Mouse (Mus musculus): Measurements from ENCODE around the gene Pigv.

Pigv gene

DNA sequence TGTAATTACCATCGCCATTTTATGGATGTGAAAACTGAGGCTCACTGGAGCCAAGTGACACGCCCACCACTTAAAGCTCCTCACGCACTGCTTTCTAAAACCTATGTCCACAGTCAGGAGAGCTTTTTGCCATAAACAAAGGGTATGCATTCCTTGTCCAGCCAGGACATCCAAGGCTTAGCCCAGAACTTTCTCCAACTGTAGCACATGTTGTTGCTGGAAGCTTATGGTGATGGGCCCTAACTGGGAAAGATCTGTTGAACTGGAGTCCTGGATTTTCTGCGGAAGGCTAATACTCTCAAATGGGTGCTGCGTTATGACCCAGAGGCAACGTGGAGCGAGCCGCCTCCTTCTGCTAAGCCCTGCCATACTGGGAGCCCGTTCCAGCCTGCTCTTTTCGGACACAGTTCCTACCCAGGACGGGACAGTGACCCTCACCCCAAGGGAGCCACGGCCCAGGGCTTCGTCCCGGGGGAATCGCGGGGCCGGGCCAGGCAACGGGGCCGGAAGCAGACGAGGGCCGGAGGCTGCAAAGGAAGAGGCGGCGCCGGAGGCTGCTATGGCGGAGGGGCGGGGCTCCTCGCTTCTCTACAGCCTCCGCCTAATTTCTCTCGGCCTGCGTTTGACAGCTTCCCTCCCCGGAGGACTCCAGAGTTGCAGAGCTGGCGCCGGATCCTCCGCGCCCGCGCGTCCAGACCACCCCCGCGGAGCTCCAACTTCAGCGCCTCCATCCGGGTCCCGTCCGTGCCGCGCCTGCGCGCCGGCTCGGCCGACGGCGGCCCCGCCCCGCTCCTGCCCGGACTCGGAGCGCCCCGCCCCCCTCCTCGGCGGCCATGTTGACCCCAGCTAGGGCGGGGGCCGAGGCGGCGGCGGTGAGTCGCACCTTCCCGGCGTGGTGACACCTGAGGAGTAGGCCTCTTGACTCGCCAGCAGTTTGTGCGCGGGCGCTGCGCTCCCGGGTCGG lies at the start of gene Pigv:
Pigv (minus strand) TSS at position 767 of the 964 bp plus-strand sequence.
- peak; percentile 98 to 99 for DNase-seq

DNA sequence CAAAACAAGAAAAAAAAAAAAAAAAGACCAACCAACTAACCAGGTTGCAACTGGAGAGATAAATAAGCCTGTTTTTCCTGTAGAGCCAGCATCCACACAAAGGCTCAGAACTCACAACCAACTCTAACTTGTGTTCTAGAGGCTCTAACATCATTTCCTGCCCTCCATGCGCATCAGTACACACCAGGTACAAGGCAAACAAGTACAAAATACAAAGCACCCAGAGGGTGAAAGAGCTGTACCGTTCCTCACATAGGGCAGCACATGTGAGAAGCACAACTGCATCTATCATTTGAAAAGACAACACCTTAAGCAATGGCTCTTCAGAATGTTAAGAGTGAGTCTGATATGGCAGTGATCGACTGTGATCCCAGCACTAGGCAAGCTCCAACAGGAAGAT lies 47.3 kb upstream of the Pigv start:
- no peak for DNase-seq

DNA sequence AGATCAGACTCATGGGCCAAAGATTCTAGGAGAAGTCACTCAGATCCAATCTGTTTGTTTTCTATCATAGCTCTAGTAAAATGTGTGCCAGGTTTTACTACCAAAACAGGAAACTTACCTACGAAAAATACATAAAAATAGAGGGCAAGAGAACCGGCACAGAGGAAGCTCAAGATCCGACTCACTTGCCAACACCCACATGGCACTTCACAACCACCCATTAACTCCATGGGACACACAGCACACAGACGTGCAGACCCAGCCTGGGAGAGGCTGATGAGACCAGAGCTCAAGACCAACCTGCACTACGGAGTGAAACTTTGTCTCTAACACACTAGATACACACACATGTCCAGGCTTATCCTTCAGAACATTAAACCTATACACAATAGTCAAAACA lies 40.3 kb upstream of the Pigv start:
- DNase-seq: no peak

DNA sequence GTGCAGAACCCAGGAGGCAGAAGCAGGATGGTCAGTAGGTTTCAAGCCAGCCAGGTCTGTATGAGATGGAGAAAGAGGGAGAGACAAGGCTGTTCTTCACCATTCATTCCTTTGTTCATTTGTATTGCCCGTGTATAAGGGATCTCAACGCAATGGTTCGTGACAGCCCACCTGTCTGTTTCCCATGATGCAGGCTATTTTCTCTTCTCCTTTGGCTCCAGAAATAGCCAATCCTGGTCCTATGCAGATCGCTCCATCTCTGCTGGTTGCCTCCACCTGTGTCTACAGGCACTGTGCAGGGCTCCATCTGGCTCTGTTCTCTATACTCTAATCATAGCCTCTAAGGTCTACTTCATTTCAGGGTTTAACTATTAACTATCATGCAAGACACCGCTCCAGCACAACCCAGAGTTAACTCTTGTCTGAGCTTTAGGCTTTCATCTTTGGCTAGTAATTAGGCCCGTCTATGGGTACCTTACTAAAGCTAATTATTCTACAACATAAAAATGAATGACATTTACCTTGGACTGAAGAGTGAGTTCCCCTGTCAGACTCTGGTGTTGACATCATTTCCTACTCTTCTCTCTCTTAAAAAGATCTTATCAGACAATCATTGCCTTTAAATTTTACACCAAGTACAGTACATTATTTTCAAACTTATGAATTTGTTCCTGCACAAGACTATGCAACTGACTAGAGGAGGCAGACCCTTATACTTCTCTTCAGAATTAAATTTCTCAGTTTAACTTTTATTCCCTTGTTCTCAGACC lies 39.0 kb upstream of the Pigv start:
- DNase-seq: peak; percentile 67 to 72

DNA sequence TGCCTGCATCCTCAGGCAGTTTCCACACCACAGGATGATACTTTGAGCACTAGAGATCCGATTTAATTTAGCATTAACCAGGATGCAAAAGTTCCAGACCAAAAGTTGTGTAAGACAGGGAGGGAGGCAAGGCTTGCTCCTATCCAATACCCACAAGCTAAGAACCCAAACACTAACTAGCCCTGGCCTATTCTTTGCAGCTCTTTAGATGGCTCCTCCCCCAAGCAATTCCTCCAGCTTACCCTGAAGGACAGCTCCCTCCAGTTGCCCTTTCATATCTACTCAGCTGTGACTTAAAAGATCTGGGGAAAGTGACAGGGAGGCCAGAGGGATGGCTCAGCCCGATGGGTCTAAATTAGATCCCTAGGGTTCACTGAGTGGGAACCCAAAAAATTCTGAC lies 36.9 kb upstream of the Pigv start:
- no peak for DNase-seq

DNA sequence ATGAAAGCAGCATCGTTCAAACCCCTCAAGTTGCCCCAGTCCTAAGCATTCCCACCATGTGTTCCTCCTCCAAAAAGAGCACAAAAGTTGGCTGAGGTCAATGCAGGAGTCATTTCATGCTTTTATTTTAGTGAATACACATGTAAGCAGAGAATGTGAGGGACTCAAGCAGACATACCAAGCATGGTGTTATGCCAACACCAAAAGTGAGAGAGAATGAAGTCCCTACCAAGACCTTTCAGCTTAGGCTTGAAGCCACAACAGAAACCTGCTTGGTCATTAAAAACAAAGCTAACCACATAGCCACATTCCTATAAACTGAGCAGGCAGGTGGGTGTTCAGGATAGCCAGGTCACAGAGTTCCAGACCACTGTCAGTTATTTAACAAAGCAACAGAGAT lies 35.0 kb upstream of the Pigv start:
- DNase-seq: no peak

DNA sequence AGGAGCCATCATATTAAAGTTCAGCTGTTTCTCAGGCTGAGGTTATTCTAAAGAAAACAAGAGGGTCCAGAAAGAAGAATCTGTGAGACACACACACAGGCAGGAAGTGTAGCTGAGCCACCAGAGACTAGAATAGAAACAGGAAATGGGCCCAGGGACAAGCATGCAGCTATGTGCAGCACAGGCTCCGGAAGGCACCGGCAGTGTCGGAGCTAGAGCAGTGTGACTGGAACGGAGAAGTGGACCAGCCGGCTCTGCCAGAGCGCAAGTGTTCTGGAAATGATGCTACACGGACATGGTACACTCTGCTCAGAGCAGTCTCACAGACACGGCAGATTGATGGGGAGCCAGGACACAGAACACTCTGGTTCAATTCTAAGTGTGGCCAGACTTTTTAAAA lies 34.5 kb upstream of the Pigv start:
- DNase-seq: peak; percentile 82 to 83

DNA sequence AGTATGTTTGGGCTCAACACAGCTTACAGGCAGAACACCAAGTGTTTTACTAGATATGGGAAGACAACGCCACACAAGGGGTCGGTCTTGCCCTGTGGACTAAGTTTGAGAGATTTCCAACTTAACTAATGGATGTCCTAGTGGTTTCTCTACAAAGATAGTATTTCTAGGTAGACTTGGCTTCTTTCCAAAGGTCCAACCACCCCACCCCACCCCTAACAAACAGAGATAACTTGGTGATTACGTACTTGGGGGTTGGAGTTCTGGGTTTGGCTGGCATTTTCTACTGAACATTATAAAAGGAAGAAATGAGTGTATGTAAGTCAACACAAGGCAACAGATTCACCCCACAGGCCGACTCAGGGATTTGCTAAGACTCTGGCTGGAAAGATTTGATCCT lies 32.6 kb upstream of the Pigv start:
- DNase-seq: no peak

DNA sequence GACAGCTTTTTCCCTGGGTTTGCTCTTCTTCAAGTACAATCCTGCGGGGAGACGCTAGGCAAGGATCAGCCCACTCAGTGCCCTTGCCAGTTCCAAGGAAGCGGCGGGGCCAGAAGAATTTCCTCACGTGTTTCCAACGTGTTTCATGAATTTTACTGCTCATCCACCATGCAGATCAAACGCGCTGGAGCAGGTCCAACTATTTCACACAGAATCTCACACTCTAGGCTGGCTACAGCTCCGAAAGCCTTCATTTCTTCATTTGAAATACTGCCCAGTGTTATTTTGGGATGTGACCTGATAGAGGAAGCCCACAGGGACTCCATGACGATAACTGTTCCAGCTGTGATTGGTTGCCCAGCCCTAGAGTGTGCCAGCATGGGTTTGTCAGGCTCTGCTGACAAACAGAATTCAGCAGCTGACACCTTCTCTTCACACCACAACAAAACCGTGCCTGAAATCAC lies 28.5 kb upstream of the Pigv start:
- peak; percentile 58 to 67 for DNase-seq

DNA sequence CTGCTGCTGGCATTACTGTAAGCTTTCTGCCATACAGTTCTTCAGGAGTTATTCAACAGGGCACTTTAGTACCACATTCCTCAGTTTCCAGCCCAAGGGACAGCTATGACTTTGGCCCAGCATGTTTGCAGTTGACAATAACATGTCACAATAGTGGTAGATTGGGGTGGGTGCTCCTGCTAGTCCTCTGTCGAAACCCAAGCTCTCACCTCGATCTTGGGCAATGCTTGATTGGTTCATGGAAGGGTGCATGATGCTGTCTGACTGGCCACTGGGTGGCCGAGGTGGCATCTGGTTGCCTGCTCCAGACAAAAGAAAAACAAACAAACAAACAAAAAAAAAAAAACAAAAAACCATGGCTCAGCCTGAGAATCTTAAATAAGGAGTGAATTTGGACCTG lies 22.9 kb upstream of the Pigv start:
- DNase-seq: no peak

DNA sequence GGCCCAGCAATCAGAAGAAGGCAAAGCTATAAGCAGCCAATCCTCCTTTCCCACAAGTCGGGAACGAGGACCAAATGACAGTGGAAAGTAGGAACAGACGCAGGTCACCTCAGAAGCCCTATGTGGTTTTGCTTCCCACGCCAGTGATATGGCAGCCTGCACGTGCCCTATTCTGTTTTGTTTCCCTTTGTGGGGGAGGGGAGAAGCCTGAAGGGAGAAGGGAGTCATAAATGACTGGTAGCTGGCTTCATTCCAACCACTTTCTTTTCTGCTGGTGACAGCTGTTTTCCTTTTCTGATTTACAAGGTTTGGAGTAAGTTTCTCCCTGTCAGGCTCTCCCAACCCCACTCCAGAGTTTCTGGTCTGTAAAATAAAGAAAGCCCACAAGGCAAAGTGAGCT lies 17.8 kb upstream of the Pigv start:
- DNase-seq: no peak

DNA sequence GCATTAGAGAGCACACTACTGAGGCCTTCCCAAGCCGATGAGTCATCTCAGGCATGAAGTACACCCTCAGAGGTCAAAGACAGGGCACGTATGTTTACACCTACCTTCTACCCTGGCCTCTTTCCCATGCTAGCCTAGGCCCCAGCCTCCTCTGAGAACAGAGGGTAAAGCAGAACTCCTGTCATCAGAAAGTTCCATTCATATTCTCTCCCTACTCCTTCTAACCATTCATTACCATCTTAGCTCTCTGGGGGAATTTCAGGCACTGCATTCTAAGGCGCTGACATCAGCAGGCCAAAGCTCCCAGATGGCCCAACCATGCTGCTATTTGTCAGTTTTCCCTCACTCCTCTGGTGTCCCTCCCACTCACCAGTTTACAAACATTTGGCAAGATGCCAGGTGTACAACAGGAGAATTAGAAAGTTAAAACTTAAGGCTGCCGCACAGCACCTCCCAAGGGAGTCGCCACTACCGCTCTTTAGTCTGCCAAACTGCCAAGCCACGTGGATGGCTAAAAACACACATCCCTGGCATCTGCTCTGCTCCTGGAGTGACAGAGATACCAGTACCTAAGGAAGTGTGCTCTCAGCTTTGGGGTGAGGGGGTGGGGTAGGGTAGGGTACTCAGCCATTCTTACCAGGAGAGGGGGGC lies 16.1 kb upstream of the Pigv start:
- no peak for DNase-seq

DNA sequence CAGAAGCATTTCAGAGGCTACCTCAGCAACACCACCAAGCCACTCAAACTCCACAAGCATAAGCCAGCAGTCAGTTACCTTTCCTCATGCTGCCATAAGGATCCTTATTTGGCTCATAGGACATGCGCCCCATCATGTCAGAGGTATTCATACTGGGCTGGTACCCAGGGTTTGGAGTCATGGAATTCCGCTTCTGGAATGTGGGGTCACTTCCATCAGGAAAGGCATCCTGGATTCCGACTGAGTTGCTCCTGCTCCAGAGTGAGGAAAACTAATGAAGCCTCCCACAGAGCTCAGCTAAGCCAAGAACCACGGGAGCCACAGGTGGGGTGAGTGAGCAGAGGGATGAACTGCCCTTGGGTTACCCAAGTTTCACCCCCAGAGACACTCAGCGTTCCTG lies 14.7 kb upstream of the Pigv start:
- no peak for DNase-seq

DNA sequence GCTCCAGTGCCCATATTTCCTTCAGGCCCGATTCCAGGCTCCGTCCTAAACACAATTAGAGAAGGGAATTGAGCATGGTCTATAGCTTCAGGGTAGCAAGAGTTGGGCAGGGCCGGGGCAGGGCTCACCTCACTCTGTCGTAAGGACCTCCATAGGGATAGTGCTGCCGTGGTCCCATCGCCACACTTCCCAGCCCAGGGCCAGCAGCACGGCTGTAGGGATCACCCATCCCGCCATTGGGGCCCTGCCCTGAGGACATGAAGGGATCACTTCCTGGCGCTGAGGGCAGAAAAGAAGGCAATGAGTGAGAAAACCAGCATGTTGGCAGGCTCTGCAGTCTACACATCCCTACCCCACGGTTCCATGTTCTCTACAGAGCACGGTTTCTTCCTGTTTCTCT lies 14.1 kb upstream of the Pigv start:
- DNase-seq: no peak

DNA sequence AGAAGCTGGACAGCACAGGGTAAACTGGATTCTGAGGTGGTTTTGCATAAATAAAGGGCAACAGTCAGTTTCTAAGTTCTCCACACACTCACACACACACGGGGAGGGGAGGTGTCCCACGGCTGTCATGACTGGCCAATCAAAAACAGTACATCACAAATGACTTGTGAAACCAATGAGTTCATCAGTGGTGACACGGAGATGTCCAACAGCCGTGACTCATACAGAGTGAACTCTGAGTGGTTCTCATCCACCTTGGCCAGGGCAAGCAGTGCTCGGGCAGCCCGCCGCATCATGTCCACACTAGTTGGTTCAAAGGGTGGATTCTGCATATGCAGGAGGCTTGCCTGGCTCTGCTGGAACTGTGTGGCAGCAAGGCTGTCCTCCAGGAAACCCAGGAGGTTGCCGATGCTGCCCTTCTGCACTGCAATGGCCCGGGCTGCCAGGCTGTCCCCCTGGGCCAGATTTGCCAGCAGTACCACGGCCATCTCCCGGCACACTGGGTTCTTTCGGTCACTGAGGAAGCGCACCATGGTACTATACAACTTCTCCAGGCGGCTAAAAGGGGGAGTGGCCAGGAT lies 7.8 kb upstream of the Pigv start:
- peak; percentile 53 to 54 for DNase-seq

DNA sequence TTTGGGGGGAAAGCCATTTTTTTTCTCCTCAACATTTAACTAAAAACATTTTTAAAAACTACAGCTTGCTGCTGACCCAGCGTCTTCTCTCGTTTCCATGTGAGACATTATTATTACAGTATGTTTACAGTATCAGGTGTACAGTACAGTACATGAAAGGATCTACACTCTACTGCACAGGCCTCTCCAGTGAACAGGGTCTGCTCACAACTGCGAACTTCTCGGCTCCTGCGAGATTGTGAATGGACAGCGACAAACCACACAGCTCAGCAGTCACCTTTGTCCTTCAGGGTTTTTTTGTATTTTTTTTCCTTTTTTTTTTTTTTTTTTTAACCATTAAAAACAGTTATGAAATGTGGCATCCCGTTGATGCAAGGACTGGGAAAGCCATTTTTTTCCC lies 7.2 kb upstream of the Pigv start:
- DNase-seq: no peak

DNA sequence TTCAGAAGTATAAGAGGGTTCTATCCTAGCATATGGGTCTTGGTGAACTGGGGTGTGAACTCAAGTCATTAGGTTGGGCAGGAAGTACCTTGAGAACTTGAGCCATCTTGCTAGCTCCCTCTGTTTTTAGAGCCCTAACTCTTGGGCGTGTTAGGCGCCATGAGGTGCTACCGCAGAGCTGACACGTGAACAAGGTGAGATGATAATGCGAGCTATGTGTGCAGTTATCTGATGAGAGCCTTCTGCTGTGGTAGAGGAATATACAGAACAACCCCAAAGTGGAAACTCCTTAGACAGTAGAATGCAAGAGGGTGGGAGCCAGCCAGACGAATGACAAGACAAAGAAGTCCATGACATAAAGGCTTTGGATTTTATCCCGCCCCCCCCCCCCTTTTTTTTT lies 4.8 kb upstream of the Pigv start:
- no peak for DNase-seq

DNA sequence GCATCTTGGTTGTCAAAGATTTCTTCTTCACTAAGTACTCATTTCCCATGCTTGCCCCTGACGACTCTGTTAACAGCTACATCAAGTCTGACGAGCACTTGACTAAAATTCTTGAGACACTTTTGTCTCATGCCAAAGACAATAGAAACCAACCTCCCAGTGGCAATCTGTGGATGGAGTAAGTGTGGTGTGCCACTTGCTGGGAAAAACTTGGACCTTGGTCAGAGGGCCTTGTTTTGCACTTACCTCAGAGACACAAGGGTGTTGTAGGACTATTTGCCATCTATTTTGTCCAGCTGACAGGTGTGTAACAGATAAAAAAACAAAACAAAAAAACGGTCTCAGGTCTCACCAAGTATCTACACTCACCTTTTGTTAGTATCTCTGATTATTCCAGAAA lies 3.7 kb upstream of the Pigv start:
- DNase-seq: no peak

DNA sequence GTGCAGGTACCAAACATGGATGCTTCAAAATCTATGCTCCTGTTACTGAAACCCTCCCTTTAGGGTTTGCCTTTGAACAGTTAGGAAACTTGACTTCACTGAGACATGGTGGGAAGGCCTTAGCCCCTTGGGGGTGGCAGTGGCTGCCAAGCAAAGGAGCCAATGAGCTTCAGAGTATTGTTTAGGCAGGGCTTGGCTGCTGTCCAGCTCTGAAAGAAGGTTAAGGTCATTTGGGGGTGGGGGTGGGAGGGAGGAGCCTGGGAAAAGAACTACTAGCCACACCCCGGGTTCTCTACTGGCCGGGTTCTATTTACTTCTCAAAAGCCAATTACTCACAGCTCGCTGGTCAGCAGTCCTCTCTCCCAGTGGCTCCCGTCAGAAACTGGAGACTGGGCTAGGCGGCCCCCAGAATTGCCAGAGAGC lies 3.2 kb upstream of the Pigv start:
- DNase-seq: peak in 1 of 2 experiments; percentile 59

DNA sequence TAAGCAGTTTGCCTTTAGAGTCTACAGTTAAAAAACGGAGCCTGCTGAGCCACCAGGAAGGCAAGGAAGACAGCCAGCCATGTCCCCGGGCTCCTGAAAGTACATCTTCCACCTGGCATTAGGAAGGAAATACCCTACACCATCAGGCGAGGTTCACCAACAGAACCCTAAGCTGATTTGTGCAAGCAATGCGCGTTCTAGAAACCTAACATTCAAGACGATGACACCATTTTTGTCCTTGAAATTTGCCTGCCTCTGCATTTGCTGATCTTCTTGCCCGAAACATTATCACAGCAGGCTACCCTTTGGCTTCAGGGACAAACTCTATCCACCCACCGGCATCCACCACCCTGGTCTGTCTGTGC lies 1.9 kb upstream of the Pigv start:
- DNase-seq: peak; percentile 43 to 60

DNA sequence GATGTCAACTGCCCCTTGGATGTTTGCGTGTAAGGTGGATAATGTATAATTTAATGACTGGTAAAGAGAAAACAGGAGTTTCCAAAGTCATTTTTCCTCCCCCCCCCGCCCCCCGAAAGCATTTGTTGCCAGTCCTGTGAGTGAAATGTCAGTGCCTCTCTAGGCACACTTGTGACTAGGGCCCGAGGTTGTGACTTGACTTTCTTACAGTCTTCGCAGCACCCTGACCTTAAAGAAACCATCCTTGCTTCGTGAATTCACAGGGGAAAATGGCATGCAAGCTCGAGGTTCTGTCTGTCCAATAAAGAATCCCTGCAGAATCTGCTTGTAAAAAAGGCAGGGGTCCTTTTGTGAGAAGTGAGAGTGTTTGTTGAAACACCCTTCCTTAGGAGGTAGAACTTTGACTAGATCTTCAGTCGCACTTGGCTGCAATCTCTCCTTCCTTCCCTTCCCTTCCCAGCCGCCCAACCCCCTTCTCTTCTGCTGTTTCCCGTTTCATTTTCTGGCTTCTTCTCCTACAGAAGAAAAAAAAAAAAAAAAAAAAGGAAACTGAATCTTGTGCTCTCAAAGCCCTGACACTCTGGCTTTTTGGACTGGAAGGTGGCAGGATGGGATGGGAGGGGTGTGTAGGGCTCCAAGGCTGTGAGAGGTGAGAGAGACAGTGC lies 1.4 kb upstream of the Pigv start:
- DNase-seq: peak in 1 of 2 experiments; percentile 50

DNA sequence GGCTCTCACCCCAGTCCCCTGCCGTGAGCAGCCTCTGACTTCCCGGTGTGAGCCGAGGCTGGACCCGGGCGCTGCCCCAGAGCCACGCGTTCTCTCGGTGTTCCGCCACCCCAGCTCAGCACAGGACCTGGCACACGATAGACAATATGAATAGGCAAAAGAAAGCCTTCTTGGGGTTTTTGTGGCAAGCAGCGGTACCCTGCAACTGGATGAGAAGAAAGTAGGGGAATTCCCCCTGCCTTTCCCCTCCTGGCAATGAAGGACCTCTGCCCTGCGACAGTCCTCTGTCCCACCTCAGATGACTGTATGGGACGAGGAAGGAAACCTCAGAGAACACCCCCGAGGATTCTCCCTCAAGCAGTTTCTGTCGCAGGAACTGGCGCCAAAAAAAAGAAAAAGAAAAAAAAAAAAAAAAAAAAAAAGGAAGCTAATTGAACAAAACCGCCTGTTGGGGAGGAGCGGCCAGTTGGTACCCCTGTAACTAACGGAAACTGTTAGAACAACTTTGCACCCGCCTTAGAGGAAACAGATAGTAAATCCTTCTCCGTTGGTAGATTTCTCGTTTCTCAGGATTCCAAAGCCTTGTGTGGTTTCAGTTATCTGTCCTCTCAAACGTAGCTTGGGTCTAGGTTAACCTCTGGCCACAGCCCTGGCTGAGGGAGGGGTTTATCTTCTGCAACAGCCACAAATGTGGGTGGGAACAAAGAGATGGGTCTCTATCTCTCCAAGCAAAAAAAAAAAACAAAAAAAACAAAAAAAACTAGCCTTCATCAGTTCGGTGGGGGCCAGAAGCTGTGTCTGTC lies 599 bp upstream of the Pigv start:
- DNase-seq: no peak
